In genomic region chr17:28391568-28392432, GRCm38 (mm10) we compare ENCODE assay signal across 11 mouse cellular contexts. TPM values are rescaled to one million over a fixed set of nuclear protein-coding genes. Genes with fewer than 3 reads are reported as not detected.
A peak's percentile ranks its signal among the peaks of the same experiment; 100 is the strongest.
DNase-seq lines count a peak whose midpoint lies in the region; ATAC-seq lines count a peak whose summit lies in the region.
"Had no signal": no experiment of that assay in that cellular context is flagged by ENCODE, and none has a peak within 500 bp of the region (broad histone marks: within the 10 kb centered on the region; RNA-seq: fewer than 3 reads in every experiment).

No protein-coding gene starts in this region.

- DNase-seq in kidney, adult 9 months = no peak
- DNase-seq in embryo, embryonic 11 days = peak; percentile 42
- no peak for DNase-seq in forebrain, embryonic 14.5 days (ENCODE audit: low spot score)
- no peak for DNase-seq in cerebellum, postnatal 14 days
- no peak for DNase-seq in cerebellum, postnatal 10 days
- no peak for DNase-seq in adrenal gland, postnatal 14 days
- DNase-seq: cerebellum, adult 11 months; right cerebral cortex, postnatal 25 days had no signal

- no peaks in the 10 kb centered on the region for H3K36me3 ChIP-seq in kidney, embryonic 15.5 days
- no peaks in the 10 kb centered on the region for H3K36me3 ChIP-seq in forebrain, embryonic 14.5 days (ENCODE audit: control insufficient read depth, insufficient read depth, low read length)
- no peaks in the 10 kb centered on the region for H3K36me3 ChIP-seq in liver, embryonic 15.5 days (replicated peaks)

- H3K4me2 ChIP-seq in kidney, embryonic 15.5 days = peak overlapping the region; percentile 48
- no peak overlapping the region for H3K4me2 ChIP-seq in forebrain, embryonic 14.5 days (ENCODE audit: low read length)
- H3K4me2 ChIP-seq in liver, embryonic 15.5 days = peak overlapping the region; percentile 29

- 0 out of 2 replicates have a peak overlapping the region, but pooled peaks have one; percentile 27 for H3K27ac ChIP-seq in kidney, embryonic 15.5 days
- peak overlapping the region; percentile 39; the same call in 1 of the 2 replicates for H3K27ac ChIP-seq in forebrain, embryonic 14.5 days (ENCODE audit: low read depth, low read length)
- no peak overlapping the region for H3K27ac ChIP-seq in liver, embryonic 15.5 days (replicated peaks)

- H3K4me3 ChIP-seq in kidney, embryonic 15.5 days (replicated peaks) = peak overlapping the region; percentile 15
- no peak overlapping the region for H3K4me3 ChIP-seq in forebrain, embryonic 14.5 days (ENCODE audit: low read depth, low read length)
- no peak overlapping the region for H3K4me3 ChIP-seq in liver, embryonic 15.5 days (replicated peaks)

- H3K9me3 ChIP-seq in kidney, embryonic 15.5 days (replicated peaks) = no peaks in the 10 kb centered on the region
- no peaks in the 10 kb centered on the region for H3K9me3 ChIP-seq in forebrain, embryonic 14.5 days (replicated peaks; ENCODE audit: control insufficient read depth, low read length)
- H3K9me3 ChIP-seq in liver, embryonic 15.5 days (replicated peaks) = no peaks in the 10 kb centered on the region

- no peak overlapping the region for H3K9ac ChIP-seq in kidney, embryonic 15.5 days
- no peak overlapping the region for H3K9ac ChIP-seq in forebrain, embryonic 14.5 days (ENCODE audit: low read length)
- no peak overlapping the region for H3K9ac ChIP-seq in liver, embryonic 15.5 days

- ATAC-seq in kidney, embryonic 15.5 days (replicated peaks; ENCODE audit: low FRiP score) = 0 out of 2 replicates have a peak, but pooled peaks have one; percentile 40
- ATAC-seq in forebrain, embryonic 14.5 days = no peak
- ATAC-seq in liver, embryonic 15.5 days (ENCODE audit: insufficient read depth) = no peak

- WGBS in kidney, embryonic 15.5 days = 7% methylated on average over 24 of the region's 25 CpGs
- 15% methylated on average over 21 of the region's 25 CpGs for WGBS in forebrain, embryonic 14.5 days
- WGBS in liver, embryonic 15.5 days (ENCODE audit: insufficient replicate concordance) = 2% methylated on average over 25 of the region's 25 CpGs

- H3K27me3 ChIP-seq in kidney, embryonic 15.5 days = peaks cover 21% of the 10 kb centered on the region; the same call in 1 of the 2 replicates
- 0 out of 2 replicates have a peak, but pooled peaks cover 3% of the 10 kb centered on the region for H3K27me3 ChIP-seq in forebrain, embryonic 14.5 days (replicated peaks; ENCODE audit: control insufficient read depth, insufficient read depth, low read length)
- peaks cover 31% of the 10 kb centered on the region for H3K27me3 ChIP-seq in liver, embryonic 15.5 days

- peaks cover 18% of the 10 kb centered on the region for H3K4me1 ChIP-seq in kidney, embryonic 15.5 days
- no peaks in the 10 kb centered on the region for H3K4me1 ChIP-seq in forebrain, embryonic 14.5 days (ENCODE audit: control insufficient read depth, insufficient read depth, low read length)
- 0 out of 2 replicates have a peak, but pooled peaks cover 3% of the 10 kb centered on the region for H3K4me1 ChIP-seq in liver, embryonic 15.5 days (replicated peaks)

RNA-seq across cellular contexts. Expression of gene Tulp1, which starts 26.8 kb away (rescaled TPM):
- 5.6 and 6.4 TPM in 2 replicates for polyA plus RNA-seq in kidney, embryonic 15.5 days (2015; fragmentation: Nextera tagmentation; extraction: Ambion mirVana)
- polyA plus RNA-seq in forebrain, embryonic 14.5 days (2014; fragmentation: Nextera tagmentation; extraction: Ambion mirVana) = 1.3 and 1.5 TPM in 2 replicates
- 0.10 and 0.14 TPM in 2 replicates for polyA plus RNA-seq in liver, embryonic 15.5 days (2015; fragmentation: Nextera tagmentation; extraction: Ambion mirVana)
- 0.71 TPM in 1 of 2 replicates, not detected in the other for total RNA-seq in adrenal gland, postnatal 14 days (2021)
- total RNA-seq: liver, adult 2 months had no signal
- polyA plus RNA-seq: liver, adult 2 months had no signal

RNA-seq across cellular contexts. Expression of gene Tead3, which starts 41.2 kb away (rescaled TPM):
- 9.8 and 11.0 TPM in 2 replicates for polyA plus RNA-seq in kidney, embryonic 15.5 days (2015; fragmentation: Nextera tagmentation; extraction: Ambion mirVana)
- polyA plus RNA-seq in forebrain, embryonic 14.5 days (2014; fragmentation: Nextera tagmentation; extraction: Ambion mirVana) = 1.8 and 2.4 TPM in 2 replicates
- 0.60 and 0.69 TPM in 2 replicates for polyA plus RNA-seq in liver, embryonic 15.5 days (2015; fragmentation: Nextera tagmentation; extraction: Ambion mirVana)
- 10.6 and 11.4 TPM in 2 replicates for total RNA-seq in adrenal gland, postnatal 14 days (2021)
